Mouse (Mus musculus) inflammation-experienced regulatory T-cells, adult 6 months (primary cell): ENCODE measurements around the gene Ifrd2. TPM values are rescaled to one million over a fixed set of nuclear protein-coding genes. Genes with fewer than 3 reads are reported as not detected.
A peak's percentile ranks its signal among the peaks of the same experiment; 100 is the strongest.

ENCODE experiments used
- ATAC-seq: one replicate; pipeline ENCODE4 v1.8.0; 2017
- polyA plus RNA-seq, 3 experiments: library from polyadenylated mRNA; unstranded; fragments of 100-300 nt; shearing (Covaris generic); gene quantifications; one replicate each; pipeline ENCODE4 v1.2.1; 2017

The Ifrd2 gene
- polyA plus RNA-seq, 3 experiments from 2014 or later = 13.7 to 32.0 (median 31.7) TPM

DNA sequence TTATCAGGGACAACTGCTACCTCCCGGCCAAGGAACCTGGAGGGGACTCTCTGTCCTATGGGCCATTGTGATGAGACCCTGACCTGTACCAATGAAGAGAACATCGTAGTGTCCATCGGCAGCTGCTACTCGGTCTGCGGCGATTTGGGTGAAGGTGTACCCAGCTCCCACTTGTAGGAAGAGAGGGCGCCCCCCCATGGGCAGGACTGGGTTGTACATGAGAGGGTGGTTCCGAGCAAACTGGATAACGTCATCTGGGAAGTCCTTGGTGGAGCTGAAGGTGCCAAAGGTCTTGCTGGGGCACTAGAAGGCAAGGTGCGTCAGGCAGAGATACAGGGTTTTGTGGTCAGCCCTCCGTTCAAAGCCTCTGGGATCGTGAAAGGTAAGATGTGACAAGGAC is 13.3 kb downstream of the Ifrd2 start:
- no peak for ATAC-seq

- no peak for ATAC-seq
Measured at GRCm38 (mm10) chr9:107601275-107601674, 13.8 kb downstream of the Ifrd2 start.

- ATAC-seq = peak; percentile 63
Measured at GRCm38 (mm10) chr9:107602068-107602648, 14.7 kb downstream of the Ifrd2 start.

DNA sequence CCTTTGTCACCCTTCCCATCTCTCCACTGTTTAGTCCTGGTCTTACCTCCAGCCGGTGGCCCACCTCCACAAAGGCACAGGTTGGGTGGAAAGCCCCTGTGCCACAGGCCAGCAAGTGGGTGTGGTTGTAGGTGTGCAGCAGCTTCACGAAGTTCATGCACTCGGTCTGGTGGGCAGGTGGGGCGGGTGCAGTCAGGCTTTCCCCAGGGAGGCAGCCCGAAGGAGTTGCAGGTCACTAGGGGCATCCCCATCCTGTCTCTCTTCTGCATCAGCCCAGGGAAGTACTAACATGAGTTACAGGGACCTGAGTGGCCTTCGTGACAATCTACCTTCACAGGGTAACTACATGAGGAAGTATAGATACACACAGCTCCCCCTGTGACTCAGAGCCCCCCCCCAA is 15.8 kb downstream of the Ifrd2 start:
- no peak for ATAC-seq

GRCm38 (mm10) chr9:107605041-107605661 is 17.7 kb downstream of the Ifrd2 start:
- ATAC-seq = no peak

GRCm38 (mm10) chr9:107606591-107606990 is 19.1 kb downstream of the Ifrd2 start:
- no peak for ATAC-seq

- no peak for ATAC-seq
Measured at GRCm38 (mm10) chr9:107607036-107607435, 19.6 kb downstream of the Ifrd2 start.

DNA sequence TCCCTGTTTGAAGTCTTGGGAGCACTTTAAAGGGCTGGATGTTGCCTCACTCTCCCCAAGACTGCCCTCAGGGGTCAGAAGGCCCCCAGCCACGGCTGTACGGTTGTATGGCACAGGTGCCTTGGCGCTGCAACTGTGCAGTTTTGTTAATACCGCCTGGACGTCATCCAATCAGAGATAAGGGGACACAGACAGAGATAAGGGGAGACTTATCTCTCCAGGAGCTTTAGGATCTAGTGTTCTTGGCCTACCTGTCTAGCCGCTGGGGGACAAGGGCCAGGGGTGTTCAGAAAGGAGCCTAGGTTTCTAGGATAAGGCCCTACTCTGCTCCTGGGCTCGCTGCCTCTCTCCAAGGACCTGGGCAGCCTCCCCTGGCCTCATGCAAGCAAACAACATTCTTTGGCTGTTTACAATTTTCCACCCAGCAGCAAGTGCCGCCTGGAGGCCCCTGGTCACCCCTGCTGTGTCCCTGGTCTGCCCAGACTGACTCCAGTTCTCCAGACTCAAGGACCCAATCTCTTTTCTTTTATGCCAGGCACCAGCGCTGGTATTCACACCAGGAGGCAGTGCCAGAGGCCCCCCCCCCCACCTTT is 20.3 kb downstream of the Ifrd2 start:
- no peak for ATAC-seq

DNA sequence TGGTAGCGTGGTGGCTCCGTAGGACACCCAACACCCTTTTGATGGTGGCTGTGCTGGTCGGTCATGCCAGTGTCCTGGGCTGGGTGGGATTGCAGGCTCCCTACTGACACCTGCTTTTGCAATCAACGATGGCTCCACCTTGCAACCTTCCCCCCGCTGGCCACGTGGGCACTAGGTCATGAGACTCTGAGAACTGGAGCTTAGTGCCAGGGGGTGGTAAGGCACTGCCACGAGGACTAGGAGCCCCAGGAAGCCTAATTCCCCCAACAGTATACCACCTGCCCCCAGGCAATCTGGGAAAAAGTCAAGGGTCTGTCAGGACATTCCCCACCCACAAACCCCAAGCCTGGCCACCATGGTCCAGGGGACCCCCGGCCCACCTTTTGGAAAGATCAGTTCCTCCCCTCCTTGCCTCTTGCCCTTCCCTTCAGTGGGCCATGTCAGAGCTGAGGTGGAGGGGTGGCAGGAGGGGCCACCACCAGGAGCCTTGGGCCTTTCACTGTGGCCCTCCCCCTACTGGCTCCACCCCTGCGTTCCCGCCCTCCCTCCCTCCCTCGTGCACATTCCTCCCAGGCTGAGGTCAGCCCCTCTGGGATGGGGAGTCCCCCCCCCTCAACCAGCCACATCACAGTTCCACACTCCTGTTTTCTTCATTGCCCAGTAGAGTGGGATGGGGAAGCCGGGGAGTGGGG is 21.4 kb downstream of the Ifrd2 start, which contains the start of gene Sema3b:
Sema3b (minus strand) TSS at position 489 of the 692 bp plus-strand sequence.
- ATAC-seq = no peak

GRCm38 (mm10) chr9:107609433-107609830 is 22.0 kb downstream of the Ifrd2 start:
- no peak for ATAC-seq

DNA sequence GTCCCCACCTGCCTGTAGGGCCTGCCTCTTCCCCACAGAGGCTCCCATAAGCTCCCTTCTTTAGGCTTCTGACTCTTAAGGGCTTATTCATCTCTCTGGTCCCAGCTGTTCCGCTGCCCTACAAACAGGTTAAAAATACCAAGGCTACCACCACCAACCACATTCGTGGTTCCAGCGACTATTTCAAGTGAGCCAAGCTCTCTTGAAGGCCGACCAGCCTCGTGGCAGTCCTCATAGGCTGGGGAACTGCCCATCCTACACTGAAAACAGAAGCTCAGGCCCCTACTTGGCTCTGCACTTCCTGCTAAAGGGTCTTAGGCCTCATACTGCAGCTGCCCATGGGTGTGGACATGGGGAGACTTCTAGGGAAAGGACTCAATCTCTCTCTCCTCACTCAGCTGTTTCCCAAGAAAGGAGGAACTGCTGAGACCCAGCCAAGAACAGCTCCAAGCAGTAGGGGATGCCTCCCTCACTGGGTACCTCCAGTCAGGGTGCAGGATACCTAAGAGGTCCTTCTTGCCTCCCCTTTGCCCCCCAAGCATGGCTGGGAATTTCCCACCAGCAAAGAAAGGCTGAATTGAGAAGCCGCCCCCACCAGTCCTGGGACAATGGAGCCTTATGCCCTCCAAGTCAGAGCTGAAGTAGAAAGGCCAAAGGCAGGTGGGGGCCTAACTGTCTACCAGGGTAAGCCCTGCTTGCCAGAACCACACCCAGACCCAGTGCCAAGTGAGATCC is 24.2 kb downstream of the Ifrd2 start:
- ATAC-seq = no peak

- peak; percentile 91 for ATAC-seq
Measured at GRCm38 (mm10) chr9:107612191-107612944, 24.9 kb downstream of the Ifrd2 start.

DNA sequence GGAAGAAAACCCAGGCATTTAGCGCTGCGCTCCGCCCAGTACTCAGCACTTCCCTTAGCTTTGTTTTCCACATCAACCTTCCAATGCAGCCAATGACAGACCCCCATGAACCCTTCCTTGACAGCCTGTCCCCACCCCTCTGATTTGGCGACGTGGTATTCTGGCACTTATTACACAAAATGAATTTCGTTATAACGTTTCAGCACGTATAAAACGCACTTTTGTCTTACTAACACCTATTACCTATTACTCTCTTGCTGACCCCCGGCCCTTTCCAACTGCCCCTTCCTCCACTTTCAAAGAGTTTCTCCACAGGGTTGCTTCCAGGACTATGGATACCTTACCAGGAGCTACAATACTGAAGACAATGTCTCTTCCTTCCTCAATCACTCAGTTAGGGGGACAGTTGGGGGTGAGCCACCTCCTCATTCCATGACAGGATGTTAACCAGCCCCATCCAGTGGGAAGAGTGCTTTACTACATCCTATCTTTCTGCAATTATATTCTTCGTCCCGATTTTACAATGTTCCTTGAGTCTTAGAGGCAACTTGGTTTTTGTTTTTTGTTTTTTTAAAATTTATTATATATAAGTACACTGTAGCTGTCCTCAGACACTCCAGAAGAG is 25.6 kb downstream of the Ifrd2 start:
- ATAC-seq = peak; percentile 63

DNA sequence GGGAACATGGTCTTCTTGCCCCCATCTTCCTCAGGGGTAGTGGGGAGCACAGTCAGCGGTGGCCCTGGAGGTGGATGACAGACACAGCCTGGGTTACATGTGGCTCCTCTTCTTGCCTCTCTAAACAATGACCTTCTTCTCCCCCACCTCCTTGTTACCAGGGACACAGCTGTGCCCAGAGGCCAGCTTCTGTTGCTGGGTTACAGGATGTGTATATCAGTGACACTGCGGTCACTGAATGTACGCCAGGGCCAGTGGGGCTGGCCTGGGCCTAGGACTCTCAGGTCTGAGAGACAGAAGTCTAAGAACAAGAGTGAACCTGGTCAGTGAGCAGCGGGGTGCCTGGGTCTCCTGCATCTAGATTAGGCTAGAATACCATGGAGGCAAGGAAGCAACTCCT is 27.6 kb downstream of the Ifrd2 start:
- no peak for ATAC-seq

DNA sequence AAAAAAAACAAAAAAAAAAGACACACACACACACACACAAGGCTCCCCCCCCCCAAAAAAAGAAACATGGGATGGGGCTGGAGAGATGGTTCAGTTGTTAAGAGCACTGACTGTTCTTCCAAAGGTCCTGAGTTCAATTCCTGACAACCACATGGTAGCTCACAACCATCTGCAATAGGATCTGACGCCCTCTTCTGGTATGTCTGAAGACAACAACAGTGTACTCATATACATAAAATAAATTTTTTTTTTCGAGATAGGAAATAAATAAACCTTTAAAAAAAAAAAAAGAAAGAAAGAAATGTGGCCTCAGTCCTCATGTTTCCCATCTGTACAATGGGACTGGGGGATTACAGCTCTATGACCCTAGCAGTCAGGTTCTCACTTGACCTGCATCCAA is 30.0 kb downstream of the Ifrd2 start:
- ATAC-seq = no peak

DNA sequence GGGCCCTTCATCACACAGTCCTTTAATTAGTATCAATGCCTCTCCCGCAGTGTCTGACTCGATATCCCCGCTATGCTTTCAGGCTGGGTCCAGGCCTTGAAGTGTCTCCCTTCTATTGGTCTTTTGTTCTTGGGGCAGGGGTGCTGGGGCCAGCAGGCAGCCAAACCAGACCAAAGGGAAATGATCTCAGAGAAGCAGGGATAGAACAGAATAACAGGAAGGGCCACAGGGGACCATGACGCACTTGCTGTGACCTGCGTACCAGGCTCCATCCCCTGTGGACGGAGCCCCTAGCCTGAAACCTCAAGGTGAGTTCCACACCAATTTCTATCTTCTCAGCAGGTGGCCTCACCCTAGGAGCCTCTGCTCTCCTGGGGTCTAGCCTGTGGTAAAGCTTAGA is 30.7 kb downstream of the Ifrd2 start:
- no peak for ATAC-seq

GRCm38 (mm10) chr9:107618778-107619545 is 31.5 kb downstream of the Ifrd2 start:
- no peak for ATAC-seq

DNA sequence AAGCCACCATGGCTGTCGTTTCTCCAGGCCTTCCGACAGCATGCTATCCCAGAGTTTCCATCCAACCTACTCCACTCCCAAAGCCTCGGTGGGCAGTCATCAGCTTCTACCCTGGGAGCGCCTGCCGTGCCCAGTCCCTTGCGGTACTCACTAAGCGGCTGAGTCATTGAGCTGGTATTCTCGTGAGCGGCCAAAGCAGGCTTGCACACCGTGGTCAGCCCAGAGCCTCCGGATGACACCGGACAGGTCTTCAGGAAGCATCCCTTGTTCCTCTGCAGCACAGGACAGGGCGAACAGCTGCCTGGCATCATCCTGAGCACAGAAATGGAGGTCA is 32.1 kb downstream of the Ifrd2 start:
- no peak for ATAC-seq

DNA sequence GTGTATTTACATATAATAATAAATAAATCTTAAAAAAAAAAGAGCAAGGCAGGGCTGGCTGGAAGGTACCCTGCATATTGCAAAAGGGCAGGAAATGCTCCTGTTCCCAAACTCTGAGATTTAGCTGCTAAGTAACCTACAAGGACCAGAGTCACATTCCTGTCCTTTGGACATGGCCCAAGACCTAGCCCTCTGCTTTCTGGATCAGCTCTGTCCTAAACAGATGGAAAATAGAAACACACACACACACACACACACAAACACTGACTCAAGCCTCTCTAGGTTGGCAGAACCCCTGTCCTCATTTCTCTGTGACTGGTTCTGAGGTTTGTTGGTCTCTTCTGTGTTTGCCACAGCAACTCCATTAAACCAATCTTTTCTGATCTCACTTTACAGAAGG is 33.5 kb downstream of the Ifrd2 start:
- ATAC-seq = no peak

DNA sequence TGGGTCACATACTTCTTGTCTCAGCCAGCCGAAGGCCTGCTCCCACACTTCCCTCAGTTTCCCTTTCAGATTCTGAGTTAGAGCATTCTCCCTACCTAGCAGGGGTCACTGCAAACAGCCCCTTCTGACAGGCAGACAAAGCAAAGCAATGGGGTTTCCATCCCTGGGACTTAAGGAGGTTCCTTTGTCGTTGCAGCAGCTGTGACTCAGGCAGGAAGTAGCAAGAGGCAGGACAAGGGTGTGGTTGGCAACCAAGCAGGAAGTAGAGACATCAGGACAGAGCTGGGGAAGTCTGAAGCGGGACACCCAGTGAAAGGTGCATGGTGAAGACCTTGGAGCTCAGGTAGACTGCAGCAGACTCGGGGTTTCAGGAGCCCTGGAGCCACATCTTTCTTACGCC is 37.1 kb downstream of the Ifrd2 start:
- peak; percentile 93 for ATAC-seq

- no peak for ATAC-seq
Measured at GRCm38 (mm10) chr9:107624951-107625350, 37.5 kb downstream of the Ifrd2 start.
